Mouse (Mus musculus): ENCODE results near the gene Olfr718-ps1. TPM values are rescaled to one million over a fixed set of nuclear protein-coding genes. Genes with fewer than 3 reads are reported as not detected.
"Not testable (repeated sequence)": the region's sequence is repeated elsewhere in the genome, so short reads cannot be mapped to it uniquely, and the experiment has no call there.

The Olfr718-ps1 gene
- polyA plus RNA-seq, 1 experiment from 2014 or later, result not detected

DNA sequence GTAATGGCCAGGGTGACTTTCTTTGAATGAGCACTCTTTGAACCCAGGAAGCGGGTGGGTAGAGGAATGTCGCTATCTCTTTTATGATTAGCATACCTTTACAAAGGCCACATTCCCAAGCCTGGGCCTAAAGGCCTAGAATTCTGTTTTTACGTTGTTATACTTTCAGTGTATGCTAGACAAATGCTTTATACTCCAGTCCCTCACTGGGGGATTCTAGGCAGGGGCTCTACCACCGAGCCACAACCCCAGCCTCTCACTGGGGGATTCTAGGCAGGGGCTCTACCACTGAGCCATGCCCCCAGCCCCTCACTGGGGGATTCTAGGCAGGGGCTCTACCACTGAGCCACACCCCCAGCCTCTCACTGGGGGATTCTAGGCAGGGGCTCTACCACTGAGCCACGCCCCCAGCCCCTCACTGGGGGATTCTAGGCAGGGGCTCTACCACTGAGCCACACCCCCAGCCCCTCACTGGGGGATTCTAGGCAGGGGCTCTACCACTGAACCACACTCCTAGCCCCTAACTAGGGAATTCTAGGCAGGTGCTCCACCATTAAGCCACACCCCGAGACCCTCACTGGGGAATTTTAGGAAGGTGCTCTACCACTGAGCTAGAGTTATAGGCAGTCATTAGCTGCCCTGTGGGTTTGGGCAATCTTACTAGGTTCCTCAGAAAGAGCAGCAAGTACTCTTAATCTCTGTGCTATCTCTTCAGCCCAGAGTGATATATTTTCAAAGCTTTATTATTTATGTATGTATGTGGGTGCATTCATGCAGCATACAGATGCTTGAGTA, 13.0 kb downstream of the Olfr718-ps1 start:
- H3K27me3 ChIP-seq (replicated peaks; ENCODE audit: control insufficient read depth, insufficient read depth, low read length); H3K9me3 ChIP-seq (ENCODE audit: control insufficient read depth, low read length); H3K4me1 ChIP-seq (replicated peaks; ENCODE audit: control insufficient read depth, insufficient read depth, low read length); H3K36me3 ChIP-seq (ENCODE audit: control insufficient read depth, insufficient read depth); H3K27ac ChIP-seq (ENCODE audit: low read length); ATAC-seq; H3K4me2 ChIP-seq (ENCODE audit: low read length); H3K4me3 ChIP-seq (replicated peaks; ENCODE audit: low read length); H3K9ac ChIP-seq (replicated peaks; ENCODE audit: low read depth, low read length): not testable (repeated sequence)
- WGBS, result 85% methylated on average over 3 of the region's 6 CpGs

DNA sequence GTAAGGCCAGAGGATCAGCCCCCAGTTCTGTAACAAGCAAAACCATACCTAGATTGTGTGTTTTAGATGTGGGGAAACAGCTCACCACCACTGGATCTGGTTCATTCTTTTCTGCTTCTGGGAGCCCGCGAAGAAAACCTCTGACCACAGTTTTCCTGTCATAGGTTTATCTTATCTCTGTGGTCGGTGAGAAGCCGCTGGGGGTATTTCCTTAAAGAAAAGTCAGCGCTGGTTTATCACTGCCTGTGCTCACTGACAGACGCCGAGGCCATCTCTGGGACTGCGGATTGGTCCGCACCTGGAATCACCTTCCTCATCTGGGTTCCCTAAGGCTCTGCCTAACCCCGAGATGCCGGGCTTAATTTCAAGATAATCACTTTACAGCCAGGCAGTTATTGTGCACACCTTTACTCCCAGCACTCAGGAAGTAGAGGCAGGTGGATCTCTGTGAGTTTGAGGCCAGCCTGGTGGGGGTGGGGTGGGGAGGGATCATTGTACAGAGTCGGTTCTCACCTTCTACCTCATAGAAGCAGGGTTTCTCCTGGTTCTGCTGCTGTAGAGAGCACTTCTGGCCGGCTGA, 14.4 kb downstream of the Olfr718-ps1 start:
- Histone ChIP-seq H3K9me3 (ENCODE audit: control insufficient read depth, low read length) (peaks cover 6% of the 10 kb centered on the region; the same call in 1 of the 2 replicates), H3K4me3 (replicated peaks; ENCODE audit: low read length) (no peak overlapping the region), H3K27ac (ENCODE audit: low read length) (no peak overlapping the region), H3K4me1 (replicated peaks; ENCODE audit: control insufficient read depth, insufficient read depth, low read length) (no peaks in the 10 kb centered on the region), H3K36me3 (ENCODE audit: control insufficient read depth, insufficient read depth) (no peaks in the 10 kb centered on the region), H3K4me2 (ENCODE audit: low read length) (no peak overlapping the region), H3K9ac (replicated peaks; ENCODE audit: low read depth, low read length) (no peak overlapping the region), H3K27me3 (replicated peaks; ENCODE audit: control insufficient read depth, insufficient read depth, low read length) (no peaks in the 10 kb centered on the region)
- 87% methylated on average over 13 of the region's 13 CpGs for WGBS
- ATAC-seq, result no peak

DNA sequence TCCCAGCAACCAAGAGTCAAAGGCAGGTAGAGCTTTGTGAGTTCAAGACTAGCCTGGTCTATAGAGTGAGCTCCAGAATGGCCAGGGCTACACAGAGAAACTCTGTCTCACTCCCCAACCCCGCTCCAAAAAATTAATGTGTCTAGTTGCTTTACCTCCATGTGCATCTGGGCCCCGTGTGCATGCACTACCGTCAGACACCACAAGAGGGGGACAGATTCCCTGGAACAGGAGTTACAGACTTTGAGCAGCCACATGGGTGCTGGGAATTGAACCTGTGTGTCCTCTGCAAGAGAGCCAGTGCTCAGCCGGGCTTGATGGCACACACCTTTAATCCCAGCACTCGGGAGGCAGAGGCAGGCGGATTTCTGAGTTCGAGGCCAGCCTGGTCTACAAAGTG, 17.0 kb downstream of the Olfr718-ps1 start:
- H3K27me3 ChIP-seq (replicated peaks; ENCODE audit: control insufficient read depth, insufficient read depth, low read length), result no peaks in the 10 kb centered on the region
- WGBS, result 92% methylated on average over 7 of the region's 7 CpGs

DNA sequence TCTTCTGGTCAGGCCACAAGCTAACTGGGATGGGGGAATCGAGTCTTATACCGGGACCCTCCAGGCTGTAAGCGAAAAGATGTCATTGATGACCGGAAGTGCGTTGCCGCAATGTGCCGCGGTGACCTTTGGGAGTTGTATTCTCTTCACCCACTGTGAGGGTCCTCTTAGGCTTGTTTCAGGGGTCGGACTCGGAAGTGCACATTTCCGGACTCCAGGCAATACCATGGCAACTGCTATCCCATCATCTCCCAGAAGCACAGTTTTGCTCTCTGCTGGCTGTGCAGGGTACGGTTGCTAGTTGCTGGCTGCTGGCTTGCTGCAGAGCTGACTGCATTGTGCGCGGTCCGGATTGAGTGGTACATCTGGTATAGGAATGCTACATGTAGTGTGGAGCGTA, 18.3 kb downstream of the Olfr718-ps1 start:
- Histone ChIP-seq H3K9ac (replicated peaks; ENCODE audit: low read depth, low read length) (no peak overlapping the region), H3K9me3 (ENCODE audit: control insufficient read depth, low read length) (peaks cover 6% of the 10 kb centered on the region; the same call in 1 of the 2 replicates), H3K27ac (ENCODE audit: low read length) (no peak overlapping the region), H3K4me1 (replicated peaks; ENCODE audit: control insufficient read depth, insufficient read depth, low read length) (peaks cover 7% of the 10 kb centered on the region), H3K36me3 (ENCODE audit: control insufficient read depth, insufficient read depth) (no peaks in the 10 kb centered on the region), H3K27me3 (replicated peaks; ENCODE audit: control insufficient read depth, insufficient read depth, low read length) (no peaks in the 10 kb centered on the region), H3K4me2 (ENCODE audit: low read length) (no peak overlapping the region), H3K4me3 (replicated peaks; ENCODE audit: low read length) (no peak overlapping the region)
- ATAC-seq, result no peak
- 90% methylated on average over 16 of the region's 16 CpGs for WGBS

More for the DNA sequence above, 17.0 kb downstream of the Olfr718-ps1 start:
- peaks cover 5% of the 10 kb centered on the region for H3K4me1 ChIP-seq (replicated peaks; ENCODE audit: control insufficient read depth, insufficient read depth, low read length)
- peaks cover 6% of the 10 kb centered on the region; the same call in 1 of the 2 replicates for H3K9me3 ChIP-seq (ENCODE audit: control insufficient read depth, low read length)
- H3K36me3 ChIP-seq (ENCODE audit: control insufficient read depth, insufficient read depth), result no peaks in the 10 kb centered on the region
- no peak overlapping the region for H3K27ac ChIP-seq (ENCODE audit: low read length)
- no peak overlapping the region for H3K4me3 ChIP-seq (replicated peaks; ENCODE audit: low read length)
- H3K9ac ChIP-seq (replicated peaks; ENCODE audit: low read depth, low read length), result no peak overlapping the region
- no peak for ATAC-seq
- no peak overlapping the region for H3K4me2 ChIP-seq (ENCODE audit: low read length)

DNA sequence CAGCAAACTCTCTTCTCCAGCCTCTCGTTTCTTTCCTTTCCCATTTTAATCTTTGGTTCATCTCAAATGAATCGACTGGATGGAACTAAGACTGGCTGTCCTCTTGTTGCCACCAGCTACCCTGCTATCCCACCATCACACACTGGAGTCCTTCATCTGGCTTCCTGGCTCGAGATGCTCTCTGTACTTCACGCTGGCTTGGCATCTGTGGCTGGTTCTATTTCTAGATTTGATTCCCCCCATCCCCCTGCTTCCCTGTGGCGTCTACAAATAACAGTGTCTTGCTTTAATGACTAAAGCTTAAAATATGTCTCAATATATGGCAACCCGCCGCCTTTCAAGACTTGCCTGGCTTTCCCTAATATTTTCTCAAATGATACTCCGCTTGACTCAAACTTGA, 19.5 kb downstream of the Olfr718-ps1 start:
- no peak for ATAC-seq
- no peak overlapping the region for H3K4me2 ChIP-seq (ENCODE audit: low read length)
- H3K27me3 ChIP-seq (replicated peaks; ENCODE audit: control insufficient read depth, insufficient read depth, low read length), result no peaks in the 10 kb centered on the region
- peaks cover 6% of the 10 kb centered on the region; the same call in 1 of the 2 replicates for H3K9me3 ChIP-seq (ENCODE audit: control insufficient read depth, low read length)
- peaks cover 7% of the 10 kb centered on the region for H3K4me1 ChIP-seq (replicated peaks; ENCODE audit: control insufficient read depth, insufficient read depth, low read length)
- no peaks in the 10 kb centered on the region for H3K36me3 ChIP-seq (ENCODE audit: control insufficient read depth, insufficient read depth)
- H3K4me3 ChIP-seq (replicated peaks; ENCODE audit: low read length), result no peak overlapping the region
- 81% methylated on average over 8 of the region's 8 CpGs for WGBS
- no peak overlapping the region for H3K9ac ChIP-seq (replicated peaks; ENCODE audit: low read depth, low read length)
- H3K27ac ChIP-seq (ENCODE audit: low read length), result no peak overlapping the region

DNA sequence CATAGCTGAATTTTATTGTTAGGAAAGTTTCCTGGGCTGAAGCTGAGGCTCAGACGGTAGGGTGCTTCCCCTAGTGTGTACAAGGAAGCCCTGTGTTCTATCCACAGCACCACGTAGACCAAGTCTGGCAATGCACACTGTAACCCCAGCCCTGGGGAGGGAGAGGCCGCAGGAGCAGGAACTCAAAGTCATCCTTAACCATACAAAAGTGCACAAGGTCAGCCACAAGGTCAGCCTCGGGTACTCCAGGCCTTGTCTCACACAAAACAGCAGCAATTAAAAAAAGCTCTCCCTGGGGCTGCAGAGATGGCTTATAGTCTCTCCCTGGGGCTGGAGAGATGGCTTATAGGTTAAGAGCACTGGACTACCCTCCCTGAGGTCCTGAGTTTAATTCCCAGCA, 20.5 kb downstream of the Olfr718-ps1 start:
- Histone ChIP-seq H3K9ac (replicated peaks; ENCODE audit: low read depth, low read length) (no peak overlapping the region), H3K4me2 (ENCODE audit: low read length) (no peak overlapping the region), H3K27ac (ENCODE audit: low read length) (no peak overlapping the region), H3K9me3 (ENCODE audit: control insufficient read depth, low read length) (peaks cover 6% of the 10 kb centered on the region; the same call in 1 of the 2 replicates), H3K4me1 (replicated peaks; ENCODE audit: control insufficient read depth, insufficient read depth, low read length) (peaks cover 7% of the 10 kb centered on the region), H3K4me3 (replicated peaks; ENCODE audit: low read length) (no peak overlapping the region), H3K27me3 (replicated peaks; ENCODE audit: control insufficient read depth, insufficient read depth, low read length) (no peaks in the 10 kb centered on the region), H3K36me3 (ENCODE audit: control insufficient read depth, insufficient read depth) (no peaks in the 10 kb centered on the region)
- no peak for ATAC-seq
- WGBS, result 76% methylated on average over 4 of the region's 4 CpGs

DNA sequence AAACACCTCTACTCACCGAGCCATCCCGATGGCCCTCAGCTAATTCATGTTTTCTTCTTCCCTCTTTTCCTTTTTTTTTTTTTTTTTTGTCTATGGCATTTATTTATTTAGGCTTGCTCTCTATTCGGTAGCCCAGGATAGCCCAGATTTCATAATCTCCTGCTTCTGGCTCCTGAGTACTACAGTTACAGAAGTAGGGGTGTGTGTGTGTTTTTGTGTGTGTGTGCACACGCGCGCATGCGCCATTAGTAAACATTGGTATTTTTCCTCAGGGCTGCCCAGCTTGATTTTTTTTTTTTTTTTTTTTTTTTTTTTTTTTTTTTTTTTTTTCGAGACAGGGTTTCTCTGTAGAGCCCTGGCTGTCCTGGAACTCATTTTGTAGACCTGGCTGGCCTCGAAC, 21.3 kb downstream of the Olfr718-ps1 start:
- peak overlapping the region; percentile 58; the same call in 1 of the 2 replicates for H3K27ac ChIP-seq (ENCODE audit: low read length)
- no peaks in the 10 kb centered on the region for H3K36me3 ChIP-seq (ENCODE audit: control insufficient read depth, insufficient read depth)
- peaks cover 6% of the 10 kb centered on the region; the same call in 1 of the 2 replicates for H3K9me3 ChIP-seq (ENCODE audit: control insufficient read depth, low read length)
- H3K27me3 ChIP-seq (replicated peaks; ENCODE audit: control insufficient read depth, insufficient read depth, low read length), result no peaks in the 10 kb centered on the region
- WGBS, result 84% methylated on average over 9 of the region's 9 CpGs
- no peak overlapping the region for H3K4me2 ChIP-seq (ENCODE audit: low read length)
- no peak overlapping the region for H3K4me3 ChIP-seq (replicated peaks; ENCODE audit: low read length)
- no peak for ATAC-seq
- H3K9ac ChIP-seq (replicated peaks; ENCODE audit: low read depth, low read length), result no peak overlapping the region
- H3K4me1 ChIP-seq (replicated peaks; ENCODE audit: control insufficient read depth, insufficient read depth, low read length), result peaks cover 7% of the 10 kb centered on the region

DNA sequence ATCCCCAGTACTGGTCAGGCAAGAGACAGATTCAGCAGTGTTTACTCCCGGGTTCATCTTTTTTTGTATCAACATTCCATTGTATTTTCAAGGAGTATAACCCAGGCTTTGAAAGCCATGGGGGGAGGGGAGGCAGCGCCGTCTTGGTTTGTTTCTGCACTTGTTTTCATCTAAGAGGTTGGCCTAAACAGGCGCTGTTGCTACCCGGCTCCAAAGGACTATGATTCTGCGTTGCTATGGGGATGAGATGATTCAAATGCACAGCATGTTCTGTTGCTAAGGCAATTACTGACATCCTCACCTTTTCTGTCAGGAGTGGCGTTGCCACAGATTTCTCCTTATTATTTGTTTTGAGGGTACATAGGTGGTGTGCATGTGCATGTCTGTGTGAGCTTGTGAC, 21.8 kb downstream of the Olfr718-ps1 start:
- peaks cover 7% of the 10 kb centered on the region for H3K4me1 ChIP-seq (replicated peaks; ENCODE audit: control insufficient read depth, insufficient read depth, low read length)
- no peak overlapping the region for H3K4me2 ChIP-seq (ENCODE audit: low read length)
- H3K9me3 ChIP-seq (ENCODE audit: control insufficient read depth, low read length), result peaks cover 6% of the 10 kb centered on the region; the same call in 1 of the 2 replicates
- H3K27ac ChIP-seq (ENCODE audit: low read length), result peak overlapping the region; percentile 60; the same call in 1 of the 2 replicates
- peak; percentile 74; the same call in 1 of the 2 replicates for ATAC-seq
- H3K27me3 ChIP-seq (replicated peaks; ENCODE audit: control insufficient read depth, insufficient read depth, low read length), result no peaks in the 10 kb centered on the region
- H3K9ac ChIP-seq (replicated peaks; ENCODE audit: low read depth, low read length), result no peak overlapping the region
- no peaks in the 10 kb centered on the region for H3K36me3 ChIP-seq (ENCODE audit: control insufficient read depth, insufficient read depth)
- WGBS, result 19% methylated on average over 7 of the region's 7 CpGs
- H3K4me3 ChIP-seq (replicated peaks; ENCODE audit: low read length), result no peak overlapping the region

DNA sequence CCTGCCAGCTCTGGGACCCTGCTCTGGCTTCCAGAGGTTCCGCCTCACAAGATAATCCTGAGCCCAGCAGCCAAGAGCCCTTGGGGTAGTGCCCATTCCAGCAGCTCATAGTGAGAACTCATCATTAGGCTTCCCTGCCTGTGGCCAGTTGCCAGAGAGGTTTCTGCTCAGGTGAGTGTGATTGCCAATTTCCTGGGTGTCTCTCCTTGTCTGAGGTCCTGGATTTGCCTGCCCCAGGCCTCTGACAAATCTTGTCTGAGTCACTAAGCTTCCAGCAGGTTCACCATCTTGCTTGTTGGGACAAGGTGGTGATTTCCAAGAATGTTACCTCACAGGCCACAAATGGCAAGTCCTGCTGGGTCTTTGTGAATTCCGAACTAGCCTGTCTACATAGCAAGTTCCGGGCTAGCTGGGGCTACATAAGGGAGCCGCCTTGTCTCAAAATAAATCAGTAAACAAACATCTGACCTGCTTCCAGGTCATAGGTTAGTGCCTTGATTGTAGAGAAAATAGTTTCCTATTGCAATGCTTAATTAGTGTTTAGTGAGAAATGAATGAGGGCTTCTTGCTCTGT, 22.5 kb downstream of the Olfr718-ps1 start:
- no peak overlapping the region for H3K9ac ChIP-seq (replicated peaks; ENCODE audit: low read depth, low read length)
- no peak overlapping the region; the same call in 1 of the 2 replicates for H3K27ac ChIP-seq (ENCODE audit: low read length)
- WGBS, result 76% methylated on average over 4 of the region's 4 CpGs
- H3K9me3 ChIP-seq (ENCODE audit: control insufficient read depth, low read length), result peaks cover 6% of the 10 kb centered on the region; the same call in 1 of the 2 replicates
- H3K27me3 ChIP-seq (replicated peaks; ENCODE audit: control insufficient read depth, insufficient read depth, low read length), result no peaks in the 10 kb centered on the region
- no peak overlapping the region for H3K4me2 ChIP-seq (ENCODE audit: low read length)
- no peak overlapping the region for H3K4me3 ChIP-seq (replicated peaks; ENCODE audit: low read length)
- no peak for ATAC-seq
- H3K4me1 ChIP-seq (replicated peaks; ENCODE audit: control insufficient read depth, insufficient read depth, low read length), result peaks cover 7% of the 10 kb centered on the region
- no peaks in the 10 kb centered on the region for H3K36me3 ChIP-seq (ENCODE audit: control insufficient read depth, insufficient read depth)

All from forebrain, embryonic 16.5 days (tissue).